Mouse (Mus musculus) kidney, adult 8-10 months (tissue): Measurements from ENCODE around the gene Dcakd.

Experiments used
- DNase-seq, 2 experiments: peaks; one replicate each; pipeline ENCODE4 v3.0.0; 2022

Gene Dcakd

DNA sequence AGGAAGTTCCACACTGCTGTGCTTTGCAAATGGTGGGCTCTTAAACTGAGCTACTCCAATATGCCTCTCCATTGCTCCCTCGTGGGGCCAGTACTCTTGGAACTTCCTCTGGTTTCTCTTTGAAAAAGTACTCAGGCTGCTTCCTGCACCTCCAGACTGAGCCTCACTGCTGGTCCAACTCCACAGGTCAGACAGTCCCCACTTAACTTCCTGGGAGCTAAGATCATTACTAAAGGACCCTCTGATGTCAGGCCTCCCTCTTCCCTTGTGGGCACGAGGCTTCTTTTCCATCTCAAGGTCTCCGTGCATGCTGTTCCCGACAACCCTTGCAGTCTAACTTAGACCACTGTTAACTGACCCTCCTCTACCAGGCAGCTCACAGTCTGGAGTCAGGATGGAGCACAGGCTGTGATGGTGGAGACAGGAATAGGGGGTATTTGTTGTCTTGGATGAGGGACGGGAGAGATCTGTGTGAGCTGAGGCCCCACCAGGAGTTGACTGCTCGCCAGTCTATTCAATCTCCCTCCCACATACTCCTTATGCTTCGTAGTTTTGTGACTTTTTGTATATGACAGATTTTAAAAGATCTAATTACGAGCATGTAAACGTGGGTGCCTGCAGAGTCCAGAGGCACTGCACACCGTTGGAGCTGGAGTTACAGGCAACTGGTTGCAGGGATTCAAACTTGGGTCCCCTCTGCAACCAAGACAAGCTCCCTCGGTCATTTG is 22.7 kb downstream of the Dcakd start:
- no peak for DNase-seq

GRCm38 (mm10) chr11:103004852-103005251 is 23.3 kb downstream of the Dcakd start:
- DNase-seq: no peak

- peak; percentile 29 to 44 for DNase-seq
Observed at GRCm38 (mm10) chr11:103003210-103003609, 24.9 kb downstream of the Dcakd start.

- DNase-seq: no peak
Observed at GRCm38 (mm10) chr11:103001063-103001462, 27.1 kb downstream of the Dcakd start.

GRCm38 (mm10) chr11:103000111-103000510 is 28.0 kb downstream of the Dcakd start:
- DNase-seq: no peak

DNA sequence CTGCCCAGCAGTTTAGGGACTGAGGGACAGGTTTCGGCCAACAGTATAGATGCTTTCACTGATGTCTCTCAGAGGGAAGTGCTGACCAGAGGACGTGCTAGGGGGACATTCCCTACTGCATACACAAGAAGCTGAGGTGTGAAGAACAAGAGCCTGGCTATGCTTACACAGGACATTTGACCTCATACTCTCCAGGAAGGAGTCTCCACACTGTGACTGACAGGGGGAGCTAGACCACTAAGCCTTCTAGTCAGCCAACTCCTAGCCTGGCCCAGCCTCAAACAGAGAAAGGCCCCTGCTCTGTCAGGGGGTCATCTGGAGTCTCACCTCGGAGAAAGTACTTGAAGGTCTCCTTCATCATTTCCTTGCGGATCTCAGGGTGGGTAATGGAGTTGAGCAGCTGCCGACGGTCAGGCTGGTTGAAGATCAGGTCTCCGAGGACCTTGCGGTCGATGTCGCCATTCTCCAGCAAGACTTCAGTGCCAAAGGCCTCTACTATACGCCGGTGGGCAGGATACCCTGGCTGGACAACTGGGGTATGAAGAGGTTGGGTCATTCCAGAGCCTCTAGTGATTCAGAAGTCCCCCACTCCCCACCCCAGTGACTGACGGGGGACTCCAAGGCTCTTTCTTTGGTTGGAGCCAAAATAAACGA is 28.7 kb downstream of the Dcakd start:
- DNase-seq: no peak

DNA sequence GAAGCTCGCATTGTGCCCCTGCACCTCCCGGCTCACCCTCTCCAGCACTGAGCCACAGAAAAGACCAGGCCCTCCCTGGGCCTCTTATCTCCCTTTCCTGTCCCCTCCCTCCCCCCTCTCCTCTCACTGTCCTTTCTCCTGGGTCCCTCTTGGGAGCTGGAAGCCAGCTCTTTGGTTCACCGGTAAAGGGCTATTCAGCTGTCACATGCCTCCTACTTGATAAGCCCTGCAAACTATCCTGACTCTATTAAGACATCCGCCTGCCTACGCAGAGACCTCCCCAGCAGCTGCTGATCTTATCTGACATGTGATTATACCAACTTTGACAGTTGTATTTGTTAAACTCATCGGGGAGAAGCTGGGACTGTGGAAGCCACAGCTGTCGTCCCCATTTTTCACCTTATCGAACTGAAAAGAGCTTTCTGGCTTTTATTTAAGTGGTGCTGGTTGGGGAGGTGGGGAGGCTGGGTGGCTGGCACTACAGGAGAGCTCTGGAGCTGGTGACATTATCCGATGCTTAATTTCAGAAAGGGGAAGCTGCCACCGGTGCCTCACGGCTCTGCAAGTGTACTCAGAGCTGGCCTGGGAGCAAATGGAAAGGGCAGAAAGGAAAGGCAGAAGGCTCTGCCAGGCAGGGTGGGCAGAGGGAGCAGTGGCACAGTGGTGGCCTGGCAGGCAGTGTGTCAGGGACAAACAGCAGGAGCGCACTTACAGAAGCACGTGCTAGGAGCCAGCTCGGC is 29.4 kb downstream of the Dcakd start:
- DNase-seq: no peak

DNA sequence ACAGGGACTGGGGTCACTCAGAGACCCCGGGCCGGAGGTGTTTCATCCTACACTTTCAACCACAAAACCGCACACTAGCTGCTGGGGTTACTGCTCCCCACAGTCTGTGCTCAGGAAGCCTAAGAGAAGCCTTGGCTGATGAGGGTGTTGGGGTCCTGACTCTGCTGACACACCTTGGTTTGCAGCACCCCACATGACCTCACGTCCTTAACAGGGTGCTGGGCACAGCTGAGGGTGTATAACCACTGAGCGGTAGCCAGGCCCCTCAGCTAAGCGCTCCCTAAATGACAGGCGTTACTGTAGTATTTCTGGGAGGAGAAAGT is 29.9 kb downstream of the Dcakd start:
- no peak for DNase-seq

DNA sequence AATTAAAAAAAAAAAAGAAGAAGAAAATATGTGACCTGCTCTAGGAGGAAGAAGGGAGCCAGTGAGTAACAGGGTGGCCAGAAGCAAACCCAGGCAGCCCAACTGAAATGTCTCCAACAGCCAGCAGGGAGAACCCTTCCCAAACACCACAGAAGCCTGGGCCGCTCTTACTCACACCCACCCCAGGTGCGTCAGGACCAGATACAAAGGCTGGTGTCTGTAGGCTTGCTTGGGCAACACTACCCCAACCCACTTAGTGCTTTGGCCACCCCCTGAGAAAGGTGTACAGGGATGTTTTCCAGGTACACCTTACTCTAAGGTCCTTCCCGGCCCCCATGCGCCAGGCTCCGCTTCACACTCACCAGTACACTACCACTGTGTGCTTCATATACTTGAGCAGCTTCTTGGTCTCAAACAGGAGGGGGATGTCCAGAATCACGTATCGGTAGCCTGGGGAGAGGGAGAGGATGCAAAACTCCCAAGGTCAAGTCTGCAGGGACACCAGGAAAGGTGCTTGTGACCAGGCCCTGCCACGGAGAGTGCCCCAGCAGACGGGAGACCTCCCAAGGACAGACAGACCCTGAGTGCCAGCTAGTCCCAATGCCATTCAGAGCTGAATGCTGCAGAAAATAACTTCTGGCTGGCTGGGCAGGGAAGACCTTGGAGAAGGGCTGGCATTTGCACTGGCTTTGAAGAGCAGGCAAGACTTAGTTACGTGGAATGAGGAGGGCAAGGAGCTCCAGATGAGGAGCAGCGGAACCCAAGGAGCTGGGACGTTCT is 31.0 kb downstream of the Dcakd start:
- DNase-seq: no peak

DNA sequence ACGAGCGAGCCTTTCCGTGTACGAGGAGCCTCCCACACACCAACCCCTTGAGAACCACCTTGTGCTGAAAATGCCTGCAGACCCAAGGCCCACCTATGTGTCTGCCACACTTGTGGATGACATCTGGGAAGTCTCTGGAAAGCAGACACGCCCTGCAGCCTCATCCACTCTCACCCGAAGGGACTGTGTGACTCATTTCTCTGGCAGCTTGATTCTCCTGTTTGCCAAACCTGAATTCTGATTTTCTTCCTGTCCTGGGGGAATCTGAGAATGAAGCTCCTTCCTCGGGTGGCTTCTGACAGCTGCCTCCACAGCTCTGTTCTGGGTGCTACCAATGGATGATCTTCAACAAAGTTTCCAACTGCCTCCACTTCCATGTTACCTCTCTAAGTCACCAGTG is 31.7 kb downstream of the Dcakd start:
- DNase-seq: no peak

DNA sequence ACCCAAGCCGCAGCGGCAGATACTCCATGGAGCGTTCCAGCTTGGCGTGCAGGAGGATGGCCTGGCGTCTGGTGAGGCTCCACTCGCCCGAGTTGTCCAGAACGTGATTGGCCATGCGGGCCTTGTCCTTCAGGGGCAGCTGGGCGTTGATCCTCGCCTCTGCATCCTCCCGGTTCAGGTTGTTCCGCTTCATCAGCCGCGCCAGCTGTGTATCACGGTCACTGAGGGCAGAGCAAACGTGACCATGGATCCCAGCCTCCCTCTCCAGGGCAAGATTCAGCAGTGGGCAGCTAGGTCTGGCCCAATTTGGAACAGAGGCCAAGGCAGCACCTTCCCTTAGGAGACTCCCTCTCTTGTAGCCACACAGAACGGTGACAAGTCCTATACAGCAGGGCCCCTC is 33.2 kb downstream of the Dcakd start:
- DNase-seq: no peak

GRCm38 (mm10) chr11:102993420-102994029 is 34.6 kb downstream of the Dcakd start:
- no peak for DNase-seq

DNA sequence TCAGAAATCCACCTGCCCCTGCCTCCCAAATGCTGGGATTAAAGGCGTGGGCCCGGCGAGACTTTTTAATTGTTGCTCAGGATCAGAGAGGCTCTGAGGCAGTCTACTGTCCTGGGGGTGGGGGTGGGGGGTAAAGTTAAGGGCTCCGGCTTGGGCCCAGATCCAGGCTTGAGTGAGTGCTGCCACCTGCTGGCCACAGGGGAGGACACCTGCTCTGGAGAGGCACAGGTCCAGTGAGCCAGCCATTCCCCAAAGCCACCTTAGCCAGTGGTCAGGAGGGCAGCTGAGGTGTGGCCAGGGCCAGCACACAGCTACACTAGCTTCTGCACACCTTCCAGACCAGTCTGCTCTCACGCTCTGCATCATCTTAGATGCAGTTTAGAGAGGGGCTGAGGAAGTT is 35.2 kb downstream of the Dcakd start:
- peak; percentile 39 to 73 for DNase-seq

- DNase-seq: no peak
Observed at GRCm38 (mm10) chr11:102991681-102992080, 36.5 kb downstream of the Dcakd start.

DNA sequence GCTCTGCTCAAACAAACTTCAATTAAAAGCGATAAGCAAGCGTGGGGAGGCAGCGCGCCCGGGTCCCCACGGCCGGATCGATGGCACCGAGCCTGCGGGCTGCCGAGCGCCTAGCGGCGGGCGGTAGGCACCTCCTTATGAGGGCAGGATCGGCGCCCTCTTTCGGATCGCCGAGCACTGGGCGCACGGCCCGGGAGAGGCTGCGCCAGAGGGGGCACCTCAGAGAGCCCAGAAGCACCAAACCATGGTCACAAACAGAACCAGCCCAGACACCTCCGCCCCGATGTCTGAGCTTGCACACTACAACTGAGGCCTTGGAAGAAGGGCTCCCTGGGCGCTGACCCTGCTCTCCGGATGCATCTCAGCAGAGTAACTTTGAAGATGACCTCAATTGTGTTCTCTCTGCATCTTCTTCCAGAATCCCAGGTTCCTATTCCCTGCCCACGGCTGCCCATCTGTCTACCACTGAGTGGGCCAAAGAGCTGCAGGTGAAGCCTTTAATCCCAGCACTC is 37.9 kb downstream of the Dcakd start:
- DNase-seq: peak; percentile 19 to 37

DNA sequence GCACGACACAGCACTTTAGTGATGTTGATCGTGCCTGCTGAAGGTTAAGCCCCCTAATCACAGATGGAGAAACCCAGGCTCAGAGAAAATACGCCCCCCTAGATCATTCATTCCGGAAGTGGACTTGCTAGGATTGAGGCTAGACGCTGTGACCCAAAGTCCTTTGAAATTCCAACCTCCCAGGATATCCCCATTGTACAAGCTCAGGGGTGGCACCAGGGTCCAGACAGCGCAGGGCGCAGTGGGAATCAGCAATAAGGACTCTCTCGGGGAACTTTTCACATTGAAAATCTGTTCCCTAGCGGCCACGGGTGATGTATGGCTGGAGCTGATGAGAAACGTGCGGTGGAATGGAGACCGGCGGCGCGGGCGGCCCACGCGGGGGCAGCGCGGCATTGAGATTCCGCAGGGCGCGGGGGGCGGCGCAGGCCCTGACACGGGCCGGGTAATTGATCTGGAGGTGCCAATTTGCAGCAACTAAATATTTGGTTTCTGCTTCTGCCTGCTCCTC is 38.4 kb downstream of the Dcakd start:
- no peak for DNase-seq

DNA sequence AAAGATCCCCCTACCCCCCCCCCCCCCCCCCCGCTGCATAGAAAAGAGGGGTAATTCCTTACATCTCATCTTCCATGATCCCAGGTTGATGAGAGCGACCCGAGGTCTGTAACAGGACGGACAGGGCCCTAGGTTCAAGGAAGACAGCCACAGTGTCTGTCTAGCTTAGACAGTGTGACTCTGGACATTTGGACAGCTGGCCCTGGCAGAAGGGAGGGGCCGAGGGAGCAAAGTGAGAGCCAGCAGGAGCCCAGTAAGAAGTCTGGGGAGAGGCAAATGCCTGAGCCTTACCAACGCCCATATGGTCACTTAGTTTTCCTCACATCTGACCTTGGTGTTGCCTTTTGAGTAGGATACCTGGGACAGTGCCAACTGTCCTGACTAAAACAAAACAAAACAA is 43.0 kb downstream of the Dcakd start:
- no peak for DNase-seq

DNA sequence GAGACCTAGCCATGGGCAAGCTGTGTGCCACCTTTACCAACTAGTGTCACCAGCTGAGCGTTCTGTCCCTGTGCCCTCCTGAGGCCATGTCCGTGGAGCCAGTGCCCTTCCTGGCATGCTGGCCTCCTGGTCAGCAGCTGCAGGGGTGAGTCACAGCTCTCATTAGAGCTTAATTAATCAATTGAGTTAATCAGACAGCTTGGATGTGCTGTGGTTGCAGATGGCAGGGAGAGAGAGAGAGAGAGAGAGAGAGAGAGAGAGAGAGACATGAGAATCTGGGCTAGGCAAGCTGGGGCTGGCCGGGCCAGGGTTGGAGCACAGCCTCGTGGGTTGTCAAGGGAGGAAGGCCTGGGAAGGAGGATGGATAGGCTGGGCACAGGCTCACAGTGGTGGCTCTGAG is 43.5 kb downstream of the Dcakd start:
- no peak for DNase-seq

GRCm38 (mm10) chr11:102984086-102984485 is 44.0 kb downstream of the Dcakd start:
- no peak for DNase-seq

DNA sequence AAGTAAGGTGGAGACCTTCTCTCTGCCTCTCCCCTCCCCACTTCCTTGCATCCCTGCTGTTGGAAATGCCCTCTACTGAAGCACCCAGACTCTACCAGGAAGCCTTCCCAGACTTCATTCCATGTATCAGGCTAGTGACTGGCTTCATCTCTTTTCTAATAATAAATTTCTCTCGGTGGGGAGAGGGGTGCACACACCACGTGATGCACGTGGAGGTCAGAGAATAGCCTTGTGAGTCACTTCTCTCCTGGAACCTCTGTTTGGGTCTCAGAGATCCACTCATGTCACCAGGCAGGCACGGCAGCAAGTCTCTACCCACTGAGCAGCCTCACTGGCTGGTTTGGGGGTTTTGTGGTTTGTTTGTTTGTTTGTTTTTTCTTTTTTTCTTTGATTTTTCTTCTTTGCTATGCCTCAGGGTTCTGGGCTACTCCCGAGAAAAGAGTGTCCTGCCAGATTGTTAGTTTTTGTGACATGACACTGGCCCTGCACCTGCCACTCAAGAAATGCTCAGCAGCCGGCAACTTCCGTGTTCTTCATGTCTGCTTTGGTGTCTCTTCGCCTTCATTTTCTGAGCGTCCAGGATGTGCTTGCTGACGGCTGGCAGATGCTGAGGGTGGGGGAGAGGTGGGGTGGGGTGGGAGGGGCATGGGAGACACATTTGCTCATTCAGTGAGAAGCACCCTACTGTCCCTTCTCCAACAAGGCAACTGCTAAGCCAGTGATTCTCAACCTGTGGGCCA is 46.8 kb downstream of the Dcakd start:
- DNase-seq: no peak

- peak in 1 of 2 experiments; percentile 19 for DNase-seq
Observed at GRCm38 (mm10) chr11:102978052-102978666, 50.0 kb downstream of the Dcakd start.
